Comparison of ENCODE assay signal across 32 mouse cellular contexts in genomic region chr17:80513766-80514165, GRCm38 (mm10). TPM values are rescaled to one million over a fixed set of nuclear protein-coding genes. Genes with fewer than 3 reads are reported as not detected.
DNase-seq lines count a peak whose midpoint lies in the region; ATAC-seq lines count a peak whose summit lies in the region.
"Had no signal": no experiment of that assay in that cellular context is flagged by ENCODE, and none has a peak within 500 bp of the region (broad histone marks: within the 10 kb centered on the region; RNA-seq: fewer than 3 reads in every experiment).

No protein-coding gene starts in this region.

- H3K9me3 ChIP-seq in megakaryocyte, embryonic 14.5 days: no peaks in the 10 kb centered on the region
- no peaks in the 10 kb centered on the region for H3K9me3 ChIP-seq in liver, embryonic 11.5 days (ENCODE audit: control insufficient read depth, low read length)
- H3K9me3 ChIP-seq in liver, embryonic 16.5 days (replicated peaks; ENCODE audit: control insufficient read depth, low read length): no peaks in the 10 kb centered on the region
- H3K9me3 ChIP-seq: embryonic facial prominence, embryonic 12.5 days; forebrain, embryonic 10.5 days; forebrain, embryonic 15.5 days; hindbrain, embryonic 12.5 days; intestine, embryonic 15.5 days; neural tube, embryonic 13.5 days had no signal

- peaks cover 76% of the 10 kb centered on the region for H3K4me1 ChIP-seq in megakaryocyte, embryonic 14.5 days
- peaks cover 19% of the 10 kb centered on the region for H3K4me1 ChIP-seq in liver, embryonic 11.5 days (replicated peaks; ENCODE audit: control insufficient read depth, insufficient read depth, low read length)
- no peaks in the 10 kb centered on the region for H3K4me1 ChIP-seq in liver, embryonic 16.5 days (ENCODE audit: control insufficient read depth, low read depth, low read length)
- H3K4me1 ChIP-seq: embryonic facial prominence, embryonic 12.5 days; forebrain, embryonic 10.5 days; forebrain, embryonic 15.5 days; hindbrain, embryonic 12.5 days; intestine, embryonic 15.5 days; neural tube, embryonic 13.5 days had no signal

- H3K4me3 ChIP-seq in megakaryocyte, embryonic 14.5 days (replicated peaks): peak overlapping the region; percentile 83
- H3K4me3 ChIP-seq in liver, embryonic 11.5 days (ENCODE audit: low read depth, low read length): no peak overlapping the region
- no peak overlapping the region for H3K4me3 ChIP-seq in liver, embryonic 16.5 days (ENCODE audit: low read depth, low read length)
- H3K4me3 ChIP-seq: embryonic facial prominence, embryonic 12.5 days; forebrain, embryonic 10.5 days; forebrain, embryonic 15.5 days; hindbrain, embryonic 12.5 days; intestine, embryonic 15.5 days; myocyte; neural tube, embryonic 13.5 days had no signal

- no peak overlapping the region for H3K9ac ChIP-seq in liver, embryonic 11.5 days (ENCODE audit: low read depth, low read length)
- H3K9ac ChIP-seq in liver, embryonic 16.5 days (ENCODE audit: low read depth, low read length): no peak overlapping the region
- H3K9ac ChIP-seq: embryonic facial prominence, embryonic 12.5 days; forebrain, embryonic 15.5 days; hindbrain, embryonic 12.5 days; intestine, embryonic 15.5 days; neural tube, embryonic 13.5 days had no signal

- peak overlapping the region; percentile 29 for H3K4me2 ChIP-seq in liver, embryonic 11.5 days
- H3K4me2 ChIP-seq in liver, embryonic 16.5 days (ENCODE audit: low read depth, low read length): no peak overlapping the region
- H3K4me2 ChIP-seq: embryonic facial prominence, embryonic 12.5 days; forebrain, embryonic 15.5 days; heart, embryonic 11.5 days; hindbrain, embryonic 12.5 days; intestine, embryonic 15.5 days; midbrain, embryonic 11.5 days; neural tube, embryonic 13.5 days had no signal

- ATAC-seq in megakaryocyte, adult 5-6 weeks (ENCODE audit: poor library complexity, severe bottlenecking): no peak
- ATAC-seq in liver, embryonic 11.5 days (replicated peaks; ENCODE audit: low FRiP score): peak; percentile 75
- ATAC-seq in liver, embryonic 16.5 days (ENCODE audit: low read depth): 0 out of 2 replicates have a peak, but pooled peaks have one; percentile 35
- no peak for ATAC-seq in erythroblast, adult 5-6 weeks (replicated peaks; ENCODE audit: low FRiP score, poor library complexity, severe bottlenecking)
- ATAC-seq: CD4-positive, CD25-positive, alpha-beta regulatory T cell, adult 4 months; forebrain, embryonic 15.5 days; hindbrain, postnatal 0 days; intestine, embryonic 15.5 days; midbrain, embryonic 16.5 days had no signal

- peak overlapping the region; percentile 43; the same call in 1 of the 2 replicates for H3K27ac ChIP-seq in liver, embryonic 11.5 days (ENCODE audit: low read depth, low read length)
- H3K27ac ChIP-seq in liver, embryonic 16.5 days (ENCODE audit: low read length): no peak overlapping the region
- H3K27ac ChIP-seq: embryonic facial prominence, embryonic 12.5 days; forebrain, embryonic 10.5 days; forebrain, embryonic 15.5 days; hindbrain, embryonic 12.5 days; hindbrain, postnatal 0 days; intestine, embryonic 15.5 days; neural tube, embryonic 13.5 days had no signal

- peak; percentile 19 for DNase-seq in MEL-GATA-1-ER (ENCODE audit: extremely low read depth, low read depth)
- DNase-seq in liver, embryonic 11.5 days (ENCODE audit: low spot score): no peak
- DNase-seq in adrenal gland, postnatal 4 days (ENCODE audit: low spot score in 2 of 2): no peak
- no peak for DNase-seq in left cerebral cortex, adult 9 months (ENCODE audit: low spot score in 2 of 2)
- DNase-seq: adrenal gland, postnatal 10 days; cerebellum, adult 8-10 months; cerebellum, postnatal 36 days; embryo, embryonic 11 days; gastrocnemius, postnatal 36 days; heart, adult 18-20 months; heart, postnatal 10 days; kidney, adult 2 months; kidney, postnatal 4 days; layer of hippocampus, postnatal 36 days; lung, postnatal 36 days; right cerebral cortex, postnatal 4 days had no signal

- 23% methylated on average over 8 of the region's 8 CpGs for WGBS in liver, embryonic 11.5 days
- WGBS in liver, embryonic 16.5 days (ENCODE audit: insufficient replicate concordance): 15% methylated on average over 8 of the region's 8 CpGs

- H3K27me3 ChIP-seq in megakaryocyte, embryonic 14.5 days (replicated peaks): no peaks in the 10 kb centered on the region
- H3K27me3 ChIP-seq in liver, embryonic 11.5 days (replicated peaks; ENCODE audit: control insufficient read depth, insufficient read depth, low read length): no peaks in the 10 kb centered on the region
- H3K27me3 ChIP-seq in liver, embryonic 16.5 days (ENCODE audit: control insufficient read depth, insufficient read depth, low read depth, low read length): no peaks in the 10 kb centered on the region
- H3K27me3 ChIP-seq: embryonic facial prominence, embryonic 12.5 days; forebrain, embryonic 15.5 days; hindbrain, embryonic 12.5 days; intestine, embryonic 15.5 days; neural tube, embryonic 13.5 days had no signal

- peaks cover 2% of the 10 kb centered on the region for H3K36me3 ChIP-seq in megakaryocyte, embryonic 14.5 days (replicated peaks; ENCODE audit: low read length)
- no peaks in the 10 kb centered on the region for H3K36me3 ChIP-seq in liver, embryonic 11.5 days (ENCODE audit: control insufficient read depth, insufficient read depth, low read length)
- no peaks in the 10 kb centered on the region for H3K36me3 ChIP-seq in liver, embryonic 16.5 days (ENCODE audit: control insufficient read depth, insufficient read depth)
- H3K36me3 ChIP-seq: embryonic facial prominence, embryonic 12.5 days; forebrain, embryonic 10.5 days; forebrain, embryonic 15.5 days; hindbrain, embryonic 12.5 days; intestine, embryonic 15.5 days; neural tube, embryonic 13.5 days had no signal

RNA-seq across cellular contexts. Expression of gene Sos1, which starts 33.5 kb away (rescaled TPM):
- polyA plus RNA-seq in megakaryocyte, embryonic 14.5 days (2012; ENCODE audit: insufficient read depth, low replicate concordance): 1.1 and 1.3 TPM in 2 replicates
- 16.4 and 17.2 TPM in 2 replicates for total RNA-seq in megakaryocyte, adult 5-6 weeks (2015)
- 6.1 and 10.0 TPM in 2 replicates for total RNA-seq in megakaryocyte, adult 5-6 weeks (2017)
- 4.5 and 4.7 TPM in 2 replicates for polyA plus RNA-seq in liver, embryonic 11.5 days (2014; fragmentation: Nextera tagmentation; extraction: Ambion mirVana)
- polyA plus RNA-seq in liver, embryonic 16.5 days (2015; fragmentation: Nextera tagmentation; extraction: Ambion mirVana): 0.76 and 0.85 TPM in 2 replicates
- 10 to 100 TPM; 25.6 to 27.1 TPM for total RNA-seq in adrenal gland, postnatal 4 days (2021)
- total RNA-seq in erythroblast, adult 5-6 weeks (2015; ENCODE audit: low replicate concordance): 6.5 and 10.7 TPM in 2 replicates
- total RNA-seq in erythroblast, adult 5-6 weeks (2017; ENCODE audit: low replicate concordance): 3.9 and 4.1 TPM in 2 replicates

Comparison
In these comparisons a context has a peak if more than half of its experiments do, and no peak if none do; other contexts are left out.
1. ATAC-seq: peak in liver, embryonic 11.5 days (single experiment) and liver, embryonic 16.5 days (single experiment); none in megakaryocyte, adult 5-6 weeks (single experiment) and erythroblast, adult 5-6 weeks (single experiment).